Mouse (Mus musculus) G1E (cell line): ENCODE results near the gene Edn3. TPM values are rescaled to one million over a fixed set of nuclear protein-coding genes. Genes with fewer than 3 reads are reported as not detected.

Experiments used
- ATAC-seq: 2 replicates; pipeline ENCODE4 v1.8.0; 2016; ENCODE audit warnings: mild to moderate bottlenecking; ENCODE audit not compliant: insufficient number of reproducible peaks, poor library complexity, low FRiP score, severe bottlenecking; ENCODE audit errors: extremely low read depth
- DNase-seq: peaks from one replicate; pipeline ENCODE4 v3.0.0; 2012; ENCODE audit warnings: low spot score
- H3K27me3 ChIP-seq: 2 replicates; pipeline ENCODE4 v1.6.1; 2012; ENCODE audit warnings: mild to moderate bottlenecking, low read length, inconsistent platforms; ENCODE audit not compliant: insufficient read depth
- H3K36me3 ChIP-seq: replicated peaks from 2 replicates; pipeline ENCODE3; 2012; ENCODE audit warnings: mild to moderate bottlenecking, inconsistent platforms
- H3K4me1 ChIP-seq: 2 replicates; pipeline ENCODE4 v1.6.1; 2012; ENCODE audit warnings: low read depth, low read length, inconsistent platforms, mixed read lengths; ENCODE audit not compliant: insufficient read depth
- H3K4me3 ChIP-seq: 2 replicates; pipeline ENCODE4 v1.5.1; 2012; ENCODE audit warnings: low read depth, mild to moderate bottlenecking, inconsistent platforms, low read length, moderate library complexity, mixed read lengths
- H3K9me3 ChIP-seq: replicated peaks from 2 replicates; pipeline ENCODE4 v1.6.1; 2012; ENCODE audit warnings: inconsistent platforms
- CTCF ChIP-seq: IDR thresholded peaks from 2 replicates; pipeline ENCODE4 v1.5.1; 2012; ENCODE audit warnings: low read depth, low read length, inconsistent platforms, mixed read lengths
- GATA1 ChIP-seq: IDR thresholded peaks from 2 replicates; pipeline ENCODE4 v1.6.1; 2012; ENCODE audit warnings: borderline replicate concordance, low read length, inconsistent platforms, mixed read lengths
- GATA2 ChIP-seq: IDR thresholded peaks from 2 replicates; pipeline ENCODE4 v1.6.1; 2012; ENCODE audit warnings: low read depth, low read length, inconsistent platforms, borderline replicate concordance
- POLR2AphosphoS5 ChIP-seq: IDR thresholded peaks from 2 replicates; pipeline ENCODE4 v1.6.1; 2012; ENCODE audit warnings: low read depth, low read length, inconsistent platforms; ENCODE audit not compliant: insufficient replicate concordance
- TAL1 ChIP-seq: conservative IDR thresholded peaks from 2 replicates; pipeline ENCODE4 v1.6.1; 2012; ENCODE audit warnings: low read depth, low read length, inconsistent platforms, mixed read lengths
- polyA plus RNA-seq: library from polyadenylated mRNA; stranded (reverse); fragments of >175 nt; gene quantifications from 2 replicates; pipeline ENCODE4 v1.2.3, GENCODE M21; 2012
- total RNA-seq, 2 experiments: library from RNA; stranded (forward) in 1 of 2; stranded (reverse) in 1 of 2; fragments of 200-1000 nt in 1 of 2; fragments of >200 nt in 1 of 2; fragmentation: Nextera tagmentation in 1 of 2; gene quantifications; 2 replicates each; pipeline ENCODE4 v1.2.3; 2014 to 2017

Gene Edn3
- total RNA-seq (2014; fragmentation: Nextera tagmentation) (not detected in 2 replicates), total RNA-seq (2017) (0.11 and 0.17 TPM in 2 replicates), polyA plus RNA-seq (not detected in 2 replicates)

DNA sequence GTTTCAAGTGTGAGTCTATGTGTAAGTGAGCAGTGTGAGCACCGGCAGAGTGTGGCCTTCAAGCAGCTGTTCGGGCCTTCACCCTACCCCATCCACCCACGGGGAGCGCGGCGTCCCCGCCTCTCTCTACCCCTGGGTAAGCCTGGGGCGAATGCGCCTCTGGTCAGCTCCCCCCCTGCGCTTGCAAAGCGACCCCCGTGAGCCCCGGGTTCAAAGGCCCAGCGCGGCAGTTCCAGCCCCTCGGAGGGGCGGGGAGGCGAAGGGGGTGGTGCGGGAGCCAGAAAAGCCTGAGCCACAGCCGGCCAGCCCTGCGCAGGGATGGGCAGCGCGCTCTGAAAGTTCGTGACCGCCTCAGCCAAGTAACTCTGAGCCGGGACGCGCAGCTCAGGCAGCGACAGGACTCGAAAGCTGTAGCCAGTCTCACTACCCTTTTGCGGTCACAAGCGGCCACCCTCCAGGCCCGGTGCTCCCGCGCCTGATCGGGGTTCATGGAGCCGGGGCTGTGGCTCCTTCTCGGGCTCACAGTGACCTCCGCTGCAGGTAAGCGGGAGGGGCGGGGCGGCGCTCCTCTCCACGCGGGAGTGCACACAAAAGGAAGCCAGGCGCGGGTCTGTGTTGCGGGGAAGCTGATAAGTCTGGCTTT, at the start of gene Edn3:
Gene Edn3 (plus strand): TSS at position 141 of the 643 bp plus-strand sequence.
- TF ChIP-seq GATA1 = no peak
- no peak for TF ChIP-seq POLR2AphosphoS5
- TF ChIP-seq CTCF = no peak
- no peak for TF ChIP-seq TAL1
- TF ChIP-seq GATA2 = no peak
- peak within 1 kb of the TSS; percentile 25; the same call in 1 of the 2 replicates for H3K4me3 ChIP-seq
- peaks cover 82% of the 10 kb centered on the region for H3K9me3 ChIP-seq
- DNase-seq (no peak), ATAC-seq (no peak)
- no peaks in the 10 kb centered on the region for H3K36me3 ChIP-seq
- no peaks in the 10 kb centered on the region for H3K27me3 ChIP-seq
- no peaks in the 10 kb centered on the region for H3K4me1 ChIP-seq

DNA sequence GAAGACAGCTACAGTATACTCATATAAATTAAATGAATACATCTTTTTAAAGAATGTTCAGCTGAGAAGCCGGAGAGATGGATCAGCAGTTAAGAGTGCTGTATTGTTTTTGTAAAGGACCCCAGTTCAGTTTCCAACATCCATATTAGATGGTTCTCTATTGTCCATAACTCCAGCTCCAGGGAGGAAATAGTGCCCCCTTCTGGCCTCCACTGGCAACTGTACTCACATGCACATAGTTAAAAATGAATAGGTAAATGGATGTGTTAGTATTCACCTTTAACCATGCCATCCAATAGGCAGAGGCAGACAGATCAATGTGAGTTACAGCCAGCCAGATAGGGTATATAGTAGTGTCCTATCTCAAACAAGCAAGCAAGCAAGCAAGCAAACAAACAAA, 48.4 kb upstream of the Edn3 start:
- no peak for DNase-seq
- H3K27me3 ChIP-seq = no peaks in the 10 kb centered on the region
- H3K9me3 ChIP-seq = peaks cover 43% of the 10 kb centered on the region
- no peaks in the 10 kb centered on the region for H3K36me3 ChIP-seq
- TF ChIP-seq GATA1 (no peak), POLR2AphosphoS5 (no peak), GATA2 (no peak), CTCF (no peak), TAL1 (no peak)
- H3K4me1 ChIP-seq = no peaks in the 10 kb centered on the region
- no peak overlapping the region for H3K4me3 ChIP-seq
- ATAC-seq = no peak

DNA sequence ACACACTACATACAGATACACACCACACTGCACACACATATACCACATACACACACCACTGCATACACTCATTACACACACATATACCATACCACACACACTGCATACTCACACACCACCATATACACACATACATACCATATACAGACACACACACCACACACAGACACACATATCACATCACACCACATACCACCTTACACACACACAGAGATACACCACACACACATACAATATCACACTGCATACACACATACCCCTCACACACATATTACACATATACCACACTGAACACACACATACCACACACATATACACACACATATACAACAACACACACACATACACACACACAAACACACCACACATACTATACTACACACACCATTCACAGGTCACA, 44.5 kb upstream of the Edn3 start:
- H3K27me3 ChIP-seq = no peaks in the 10 kb centered on the region
- H3K9me3 ChIP-seq = peaks cover 29% of the 10 kb centered on the region
- ATAC-seq (no peak), DNase-seq (no peak)
- TF ChIP-seq TAL1 (no peak), CTCF (no peak), GATA2 (no peak), GATA1 (no peak), POLR2AphosphoS5 (no peak)
- no peak overlapping the region for H3K4me3 ChIP-seq
- H3K36me3 ChIP-seq = no peaks in the 10 kb centered on the region
- H3K4me1 ChIP-seq = no peaks in the 10 kb centered on the region

DNA sequence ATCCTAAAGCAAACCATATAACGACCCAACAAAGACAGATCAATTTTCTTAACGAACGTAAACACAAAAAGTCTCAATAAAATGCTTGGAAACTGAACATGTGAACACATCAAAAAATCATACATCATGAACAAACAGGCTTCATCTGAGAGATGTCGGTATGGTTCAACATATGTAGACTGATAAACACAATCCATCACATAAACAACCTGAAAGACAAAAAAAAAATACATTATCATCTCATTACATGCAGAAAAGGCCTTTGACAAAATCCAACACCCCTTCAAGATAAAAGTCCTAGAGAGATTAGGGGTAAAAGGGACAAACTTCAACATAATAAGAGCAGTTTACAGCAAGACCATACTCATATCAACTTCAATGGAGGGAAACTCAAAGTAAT, 42.6 kb upstream of the Edn3 start:
- DNase-seq (no peak), ATAC-seq (no peak)
- Histone ChIP-seq H3K27me3 (no peaks in the 10 kb centered on the region), H3K36me3 (no peaks in the 10 kb centered on the region), H3K4me1 (no peaks in the 10 kb centered on the region), H3K9me3 (peaks cover 36% of the 10 kb centered on the region), H3K4me3 (no peak overlapping the region)
- TF ChIP-seq CTCF = no peak
- no peak for TF ChIP-seq POLR2AphosphoS5
- no peak for TF ChIP-seq TAL1
- no peak for TF ChIP-seq GATA2

DNA sequence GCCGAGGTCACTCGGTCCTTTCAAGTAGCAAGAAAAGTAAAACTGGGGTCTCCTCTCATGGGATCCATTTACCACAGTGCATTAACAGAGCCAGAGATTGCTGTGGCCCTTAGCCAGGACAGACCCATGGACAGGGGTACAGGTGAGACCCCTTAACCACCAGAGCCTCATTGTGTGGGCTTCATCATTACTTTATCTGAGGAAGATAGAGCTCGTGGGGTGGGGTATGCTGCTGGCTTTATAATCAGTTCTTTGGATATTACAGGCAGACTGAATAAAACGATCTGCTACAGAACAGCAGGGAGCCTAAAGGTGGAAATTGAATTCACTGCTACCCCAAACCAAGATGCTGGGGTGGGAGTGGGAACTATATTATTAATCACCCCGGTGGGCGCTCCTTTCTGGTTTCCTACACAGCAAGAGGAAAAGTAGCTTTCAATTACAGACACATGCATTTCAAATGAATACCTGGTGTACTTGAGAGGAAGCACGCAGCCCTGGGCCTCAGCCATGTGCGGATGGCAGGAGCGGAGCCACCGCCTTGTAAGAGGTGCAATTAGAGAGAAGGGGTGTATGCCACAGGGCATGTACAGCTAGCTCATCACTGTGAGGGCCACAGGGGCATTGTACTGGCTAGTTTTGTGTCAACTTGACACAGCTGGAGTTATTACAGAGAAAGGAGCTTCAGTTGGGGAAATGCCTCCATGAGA, 33.1 kb upstream of the Edn3 start:
- Histone ChIP-seq H3K4me1 (no peaks in the 10 kb centered on the region), H3K4me3 (no peak overlapping the region), H3K27me3 (no peaks in the 10 kb centered on the region), H3K36me3 (no peaks in the 10 kb centered on the region), H3K9me3 (peaks cover 59% of the 10 kb centered on the region)
- DNase-seq (no peak), ATAC-seq (no peak)
- no peak for TF ChIP-seq POLR2AphosphoS5
- no peak for TF ChIP-seq TAL1
- no peak for TF ChIP-seq CTCF

DNA sequence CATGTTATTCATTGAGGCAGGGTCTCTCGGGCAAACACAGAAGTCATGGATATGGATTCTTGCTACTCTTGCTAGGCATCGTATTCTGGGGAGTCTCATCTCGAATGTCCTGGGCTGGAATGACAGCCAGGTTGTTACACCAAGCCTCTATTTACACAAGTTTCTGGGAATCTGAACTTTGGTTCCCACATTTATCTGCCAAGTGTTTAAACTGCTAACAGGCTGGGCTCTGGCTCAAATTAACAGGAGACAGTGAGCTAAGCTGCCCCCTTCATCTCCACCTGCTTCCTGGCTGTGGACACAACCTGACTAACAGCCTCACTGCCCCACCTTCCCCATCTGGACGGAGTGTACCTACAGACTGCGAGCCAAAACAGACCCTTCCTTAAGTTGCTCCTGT, 28.5 kb upstream of the Edn3 start:
- no peak for ATAC-seq
- no peaks in the 10 kb centered on the region for H3K36me3 ChIP-seq
- H3K9me3 ChIP-seq = peaks cover 67% of the 10 kb centered on the region
- TF ChIP-seq CTCF (no peak), TAL1 (no peak), GATA1 (no peak), GATA2 (no peak), POLR2AphosphoS5 (no peak)
- no peak overlapping the region for H3K4me3 ChIP-seq
- no peak for DNase-seq
- H3K4me1 ChIP-seq = no peaks in the 10 kb centered on the region
- H3K27me3 ChIP-seq = no peaks in the 10 kb centered on the region
